Mouse (Mus musculus) kidney, adult 2 months (tissue): ENCODE measurements around the gene Ttc19.

Experiments used
- CTCF ChIP-seq: fragments of 200-500 bp; conservative IDR thresholded peaks from 2 replicates; pipeline ENCODE4 v1.5.1; 2011; ENCODE audit warnings: low read depth, mild to moderate bottlenecking, control low read depth, low read length, moderate library complexity, mixed read lengths; ENCODE audit not compliant: insufficient read depth, insufficient read length
- POLR2A ChIP-seq: fragments of 200-500 bp; IDR thresholded peaks from one replicate; pipeline ENCODE4 v1.6.1; 2011; ENCODE audit warnings: low read depth, low read length, control low read depth

DNA sequence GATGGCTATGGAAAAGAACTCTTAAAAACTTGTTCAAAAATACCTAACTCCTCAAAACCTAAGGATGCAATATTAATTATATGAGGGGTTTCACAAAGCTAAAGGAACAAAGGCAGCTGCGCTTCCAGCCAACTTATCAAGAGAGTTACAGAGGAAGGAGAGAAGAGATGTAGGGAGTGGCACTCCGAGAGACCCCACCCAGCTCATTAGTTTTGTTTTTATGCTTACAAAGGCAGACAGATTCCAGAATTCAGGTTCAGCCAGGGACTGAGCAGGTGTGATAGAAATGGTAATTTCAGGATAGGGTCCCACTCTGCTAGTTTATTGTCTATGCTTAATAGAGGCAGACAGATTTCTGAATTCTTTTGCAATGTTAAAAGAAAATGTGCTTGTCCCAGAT, 73.9 kb downstream of the Ttc19 start:
- TF ChIP-seq CTCF (no peak), POLR2A (no peak)
